Mouse (Mus musculus): ENCODE results near the gene Phf5a. TPM values are rescaled to one million over a fixed set of nuclear protein-coding genes. Genes with fewer than 3 reads are reported as not detected.

The Phf5a gene
- polyA plus RNA-seq, 1 experiment from 2014 or later: 122 TPM

- ATAC-seq: no peak
- Histone ChIP-seq H3K9ac (ENCODE audit: low read depth, low read length) (no peak overlapping the region), H3K4me2 (ENCODE audit: low read depth, low read length) (no peak overlapping the region), H3K27ac (ENCODE audit: low read length) (no peak overlapping the region), H3K27me3 (replicated peaks; ENCODE audit: control insufficient read depth, insufficient read depth, low read length) (no peaks in the 10 kb centered on the region), H3K4me3 (ENCODE audit: low read length) (no peak overlapping the region), H3K4me1 (ENCODE audit: control insufficient read depth, insufficient read depth, low read length) (no peaks in the 10 kb centered on the region), H3K9me3 (ENCODE audit: control insufficient read depth, low read length) (no peaks in the 10 kb centered on the region), H3K36me3 (ENCODE audit: control insufficient read depth, insufficient read depth, low read length) (peaks cover 13% of the 10 kb centered on the region)
- WGBS: 87% methylated on average over 3 of the region's 3 CpGs
Observed at GRCm38 (mm10) chr15:81818404-81818803, 53.3 kb downstream of the Phf5a start.

- Histone ChIP-seq H3K36me3 (ENCODE audit: control insufficient read depth, insufficient read depth, low read length) (peaks cover 10% of the 10 kb centered on the region), H3K9me3 (ENCODE audit: control insufficient read depth, low read length) (no peaks in the 10 kb centered on the region), H3K27me3 (replicated peaks; ENCODE audit: control insufficient read depth, insufficient read depth, low read length) (no peaks in the 10 kb centered on the region), H3K27ac (ENCODE audit: low read length) (no peak overlapping the region), H3K4me1 (ENCODE audit: control insufficient read depth, insufficient read depth, low read length) (peaks cover 12% of the 10 kb centered on the region), H3K9ac (ENCODE audit: low read depth, low read length) (no peak overlapping the region), H3K4me2 (ENCODE audit: low read depth, low read length) (no peak overlapping the region), H3K4me3 (ENCODE audit: low read length) (no peak overlapping the region)
- WGBS: 89% methylated on average over 12 of the region's 12 CpGs
- no peak for ATAC-seq
Observed at GRCm38 (mm10) chr15:81814716-81815370, 56.9 kb downstream of the Phf5a start.

Other genes with a start within 250 kb of the Phf5a start
- gene L3mbtl2, start 208.0 kb downstream of the Phf5a start, polyA plus RNA-seq (2015; fragmentation: Nextera tagmentation; extraction: Ambion mirVana): 19.0 and 21.2 TPM in 2 replicates
- 1.7 and 2.2 TPM in 2 replicates for gene Chadl, start 174.6 kb downstream of the Phf5a start, polyA plus RNA-seq (2015; fragmentation: Nextera tagmentation; extraction: Ambion mirVana)
- 11.7 and 12.0 TPM in 2 replicates for gene Zc3h7b, start 126.9 kb downstream of the Phf5a start, polyA plus RNA-seq (2015; fragmentation: Nextera tagmentation; extraction: Ambion mirVana)
- gene Rangap1, start 126.4 kb downstream of the Phf5a start, polyA plus RNA-seq (2015; fragmentation: Nextera tagmentation; extraction: Ambion mirVana): 81.1 and 90.4 TPM in 2 replicates
- gene Tef, start 69.5 kb downstream of the Phf5a start, polyA plus RNA-seq (2015; fragmentation: Nextera tagmentation; extraction: Ambion mirVana): 12.5 and 14.5 TPM in 2 replicates
- 25.3 and 28.6 TPM in 2 replicates for gene Tob2, start 13.1 kb downstream of the Phf5a start, polyA plus RNA-seq (2015; fragmentation: Nextera tagmentation; extraction: Ambion mirVana)
- gene Aco2, start 398 bp upstream of the Phf5a start, polyA plus RNA-seq (2015; fragmentation: Nextera tagmentation; extraction: Ambion mirVana): 288 and 307 TPM in 2 replicates
- 83.9 and 85.0 TPM in 2 replicates for gene Polr3h, start 54.3 kb upstream of the Phf5a start, polyA plus RNA-seq (2015; fragmentation: Nextera tagmentation; extraction: Ambion mirVana)
- 11.2 and 12.4 TPM in 2 replicates for gene Csdc2, start 64.8 kb upstream of the Phf5a start, polyA plus RNA-seq (2015; fragmentation: Nextera tagmentation; extraction: Ambion mirVana)
- gene Pmm1, start 89.0 kb upstream of the Phf5a start, polyA plus RNA-seq (2015; fragmentation: Nextera tagmentation; extraction: Ambion mirVana): 21.5 and 22.1 TPM in 2 replicates
- not detected in 2 replicates for gene 1700029P11Rik, start 108.6 kb upstream of the Phf5a start, polyA plus RNA-seq (2015; fragmentation: Nextera tagmentation; extraction: Ambion mirVana)
- gene Xrcc6, start 115.9 kb upstream of the Phf5a start, polyA plus RNA-seq (2015; fragmentation: Nextera tagmentation; extraction: Ambion mirVana): 72.1 and 78.4 TPM in 2 replicates
- gene Desi1, start 162.0 kb upstream of the Phf5a start, polyA plus RNA-seq (2015; fragmentation: Nextera tagmentation; extraction: Ambion mirVana): 17.1 and 19.6 TPM in 2 replicates
- gene Snu13, start 175.7 kb upstream of the Phf5a start, polyA plus RNA-seq (2015; fragmentation: Nextera tagmentation; extraction: Ambion mirVana): 215 and 246 TPM in 2 replicates
- gene 4930407I10Rik, start 187.2 kb upstream of the Phf5a start, polyA plus RNA-seq (2015; fragmentation: Nextera tagmentation; extraction: Ambion mirVana): not detected in 2 replicates
- not detected in 2 replicates for gene Mei1, start 198.1 kb upstream of the Phf5a start, polyA plus RNA-seq (2015; fragmentation: Nextera tagmentation; extraction: Ambion mirVana)

Measured in intestine, embryonic 16.5 days (tissue).